Mouse (Mus musculus) hindbrain, embryonic 14.5 days (tissue): ENCODE data around the gene Cyp4a12b. TPM values are rescaled to one million over a fixed set of nuclear protein-coding genes. Genes with fewer than 3 reads are reported as not detected.

ENCODE experiments used
- ATAC-seq: fragments of 200-750 bp; cut with Nextera tagmentation; 2 replicates; pipeline ENCODE4 v1.8.0; 2017; ENCODE audit warnings: moderate number of reproducible peaks, mild to moderate bottlenecking, moderate TSS enrichment, moderate library complexity; ENCODE audit not compliant: low FRiP score
- DNase-seq: peaks from one replicate; pipeline ENCODE4 v3.0.0-alpha.2; 2015; ENCODE audit warnings: low spot score
- H3K27ac ChIP-seq: fragments of 300-500 bp; sonication (generic); 2 replicates; pipeline ENCODE4 v1.5.1; 2014; ENCODE audit warnings: mild to moderate bottlenecking, moderate library complexity
- H3K27me3 ChIP-seq: fragments of 300-500 bp; sonication (generic); 2 replicates; pipeline ENCODE4 v1.6.1; 2014; ENCODE audit warnings: mild to moderate bottlenecking, low read length, mixed read lengths; ENCODE audit not compliant: control insufficient read depth, insufficient read depth
- H3K36me3 ChIP-seq: fragments of 300-500 bp; sonication (generic); replicated peaks from 2 replicates; pipeline ENCODE4 v1.6.1; 2014; ENCODE audit not compliant: control insufficient read depth, insufficient read depth
- H3K4me1 ChIP-seq: fragments of 300-500 bp; sonication (generic); replicated peaks from 2 replicates; pipeline ENCODE4 v1.6.1; 2014; ENCODE audit warnings: antibody characterized with exemption, low read length, mixed read lengths; ENCODE audit not compliant: control insufficient read depth, insufficient read depth
- H3K4me2 ChIP-seq: fragments of 300-500 bp; sonication (generic); replicated peaks from 2 replicates; pipeline ENCODE4 v1.6.1; 2014; ENCODE audit warnings: mild to moderate bottlenecking, moderate library complexity
- H3K4me3 ChIP-seq: fragments of 300-500 bp; sonication (generic); replicated peaks from 2 replicates; pipeline ENCODE4 v1.5.1; 2014; ENCODE audit warnings: mild to moderate bottlenecking, low read length
- H3K9ac ChIP-seq: fragments of 300-500 bp; sonication (generic); 2 replicates; pipeline ENCODE4 v1.6.1; 2014
- H3K9me3 ChIP-seq: fragments of 300-500 bp; sonication (generic); 2 replicates; pipeline ENCODE4 v1.6.1; 2016; ENCODE audit warnings: low read length; ENCODE audit not compliant: control insufficient read depth
- WGBS: fragments of 180-500 bp; shearing (Covaris S2); extraction: QIAGEN DNeasy Blood & Tissue Kit; methylation state at CpG from one replicate; pipeline ENCODE4 v1.1.7; 2014; 5-methylcytosine and 5-hydroxymethylcytosine counted together
- polyA plus RNA-seq: library from polyadenylated mRNA; unstranded; fragments of >200 nt; fragmentation: Nextera tagmentation; extraction: Ambion mirVana; gene quantifications from 2 replicates; pipeline ENCODE4 v1.2.1, GENCODE M21; 2014

Cyp4a12b gene
- polyA plus RNA-seq, 1 experiment from 2014 or later, result not detected

DNA sequence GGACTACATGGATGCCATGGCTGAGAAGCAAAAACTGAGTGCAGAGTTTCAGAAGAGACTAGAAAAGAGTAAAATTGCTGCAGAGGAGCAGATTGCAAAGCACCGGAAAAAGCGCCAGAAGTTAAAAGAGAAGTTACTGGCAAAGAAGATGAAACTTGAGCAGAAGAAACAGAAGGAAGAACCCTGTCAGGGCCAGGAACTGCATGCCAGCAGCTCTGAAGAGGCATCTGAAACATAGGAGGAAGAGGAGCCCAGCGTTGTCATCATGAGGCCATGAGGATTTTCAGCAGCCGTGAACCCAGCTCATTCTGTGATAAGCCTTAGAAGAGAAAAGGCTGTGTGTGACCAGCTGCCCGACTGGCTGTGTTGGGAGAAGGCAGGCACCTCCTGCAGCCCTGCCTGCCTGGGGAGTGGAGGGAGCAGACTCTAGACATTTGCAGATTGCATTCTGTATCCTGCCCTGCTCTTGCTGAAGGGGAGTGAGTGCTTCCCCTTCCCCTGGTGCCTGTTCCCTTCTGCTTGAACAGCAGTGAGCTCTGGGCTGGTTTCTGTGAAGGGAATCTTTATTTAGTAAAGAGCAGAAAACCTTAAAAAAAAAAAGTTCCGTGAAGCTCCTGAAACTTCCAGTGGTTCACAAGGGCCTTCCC is 69.7 kb downstream of the Cyp4a12b start:
- Histone ChIP-seq H3K4me1 (no peaks in the 10 kb centered on the region), H3K9me3 (no peaks in the 10 kb centered on the region), H3K27me3 (no peaks in the 10 kb centered on the region), H3K4me3 (no peak overlapping the region), H3K4me2 (no peak overlapping the region), H3K27ac (no peak overlapping the region), H3K9ac (no peak overlapping the region), H3K36me3 (no peaks in the 10 kb centered on the region)
- DNase-seq (no peak), ATAC-seq (no peak)
- WGBS, result 83% methylated on average over 6 of the region's 6 CpGs

Other genes with a start within 250 kb of the Cyp4a12b start
- gene Cyp4a29, start 169.5 kb upstream of the Cyp4a12b start, polyA plus RNA-seq, result not detected in 2 replicates
- not detected in 2 replicates for gene Cyp4a12a, start 112.6 kb upstream of the Cyp4a12b start, polyA plus RNA-seq
- gene Cyp4a30b, start 41.0 kb downstream of the Cyp4a12b start, polyA plus RNA-seq, result not detected in 2 replicates
- not detected in 2 replicates for gene Cyp4a14, start 84.5 kb downstream of the Cyp4a12b start, polyA plus RNA-seq
- not detected in 2 replicates for gene Cyp4a10, start 106.6 kb downstream of the Cyp4a12b start, polyA plus RNA-seq
- not detected in 2 replicates for gene Cyp4a31, start 152.0 kb downstream of the Cyp4a12b start, polyA plus RNA-seq
- gene Cyp4a32, start 189.3 kb downstream of the Cyp4a12b start, polyA plus RNA-seq, result not detected in 2 replicates
- 0.99 and 1.9 TPM in 2 replicates for gene Cyp4b1, start 236.1 kb downstream of the Cyp4a12b start, polyA plus RNA-seq